Mouse (Mus musculus): Measurements from ENCODE around the gene Lsr.

GRCm38 (mm10) chr7:30952441-30953265 is 20.6 kb downstream of the Lsr start:
- TF ChIP-seq CTCF (IDR thresholded peaks at IDR 0.05; ENCODE audit: extremely low read depth, insufficient read depth, insufficient read length, insufficient replicate concordance) (no peak), POLR2A (IDR thresholded peaks at IDR 0.05; ENCODE audit: low read depth, low read length) (no peak)
